25 mouse cellular contexts compared by ENCODE assay signal in the genomic region with DNA sequence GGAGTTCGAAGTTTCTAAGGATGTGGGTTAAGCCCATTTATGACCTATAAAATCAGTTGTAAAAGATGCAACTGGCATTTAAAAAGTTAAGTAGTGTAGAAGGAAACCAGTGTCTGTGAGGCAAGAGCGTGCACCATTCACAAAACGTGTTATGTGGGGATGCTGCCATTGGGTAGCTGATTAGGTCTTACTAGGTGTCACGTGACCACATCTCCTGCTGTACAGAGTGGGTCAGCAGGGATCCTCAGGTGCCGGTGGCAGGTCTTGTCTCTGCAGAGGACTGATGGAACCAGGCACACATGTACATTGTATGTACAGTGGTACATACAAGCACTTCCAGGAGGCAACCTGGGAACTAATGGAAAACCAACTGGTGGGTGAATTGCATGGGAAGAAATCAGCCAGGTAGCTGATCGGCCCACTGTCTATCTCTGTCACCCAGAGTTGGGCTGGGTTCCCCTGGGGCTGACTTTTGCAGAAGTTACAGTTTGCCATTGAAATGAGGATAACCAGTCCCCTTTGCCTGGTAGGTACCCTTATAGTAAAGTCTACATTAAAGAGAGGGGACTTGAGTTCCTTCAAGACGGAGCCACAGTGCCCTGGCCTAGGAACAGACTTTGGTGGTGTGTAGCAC. TPM values are rescaled to one million over a fixed set of nuclear protein-coding genes. Genes with fewer than 3 reads are reported as not detected.
A peak's percentile ranks its signal among the peaks of the same experiment; 100 is the strongest.
DNase-seq lines count a peak whose midpoint lies in the region; ATAC-seq and TF ChIP-seq lines count a peak whose summit lies in the region.
"Had no signal": no experiment of that assay in that cellular context is flagged by ENCODE, and none has a peak within 500 bp of the region (broad histone marks: within the 10 kb centered on the region; RNA-seq: fewer than 3 reads in every experiment).

No protein-coding gene starts in this region.

- TF ChIP-seq CTCF in liver, postnatal 0 days (IDR thresholded peaks at IDR 0.05; ENCODE audit: low read depth) = no peak

- DNase-seq in hindbrain, embryonic 10.5 days (ENCODE audit: low spot score) = no peak
- DNase-seq in c-Kit-negative CD71-positive TER-119-positive erythroid progenitor cells, embryonic 14.5 days (ENCODE audit: low read depth, low spot score) = peak; percentile 39
- no peak for DNase-seq in liver, embryonic 11.5 days (ENCODE audit: low spot score)
- DNase-seq in liver, postnatal 0 days = no peak
- no peak for DNase-seq in forebrain, embryonic 11.5 days (ENCODE audit: low spot score)
- no peak for DNase-seq in thymus, postnatal 4 days
- no peak for DNase-seq in left cerebral cortex, postnatal 25 days (ENCODE audit: low spot score in 2 of 2)
- DNase-seq: adrenal gland, postnatal 14 days; cerebellum, adult 11 months; cerebellum, postnatal 10 days; forebrain, postnatal 0 days; gastrocnemius, postnatal 14 days; heart, adult 11 months; heart, postnatal 36 days; kidney, adult 9 months; kidney, postnatal 14 days; lung, adult 2 months; lung, postnatal 14 days had no signal

- H3K4me3 ChIP-seq in hindbrain, embryonic 10.5 days = no peak overlapping the region
- H3K4me3 ChIP-seq in hindbrain, embryonic 16.5 days (ENCODE audit: low read length) = no peak overlapping the region
- H3K4me3 ChIP-seq in liver, embryonic 11.5 days (ENCODE audit: low read depth, low read length) = no peak overlapping the region
- H3K4me3 ChIP-seq in liver, postnatal 0 days (ENCODE audit: low read depth, low read length) = no peak overlapping the region
- H3K4me3 ChIP-seq in forebrain, embryonic 11.5 days (ENCODE audit: low read depth, low read length) = no peak overlapping the region
- H3K4me3 ChIP-seq: embryonic facial prominence, embryonic 13.5 days; limb, embryonic 12.5 days; midbrain, embryonic 12.5 days; neural tube, embryonic 15.5 days had no signal

- no peak overlapping the region for H3K9ac ChIP-seq in hindbrain, embryonic 16.5 days (ENCODE audit: low read depth, low read length)
- H3K9ac ChIP-seq in liver, embryonic 11.5 days (ENCODE audit: low read depth, low read length) = 0 out of 2 replicates have a peak overlapping the region, but pooled peaks have one; percentile 26
- no peak overlapping the region; the same call in 1 of the 2 replicates for H3K9ac ChIP-seq in liver, postnatal 0 days (replicated peaks)
- no peak overlapping the region for H3K9ac ChIP-seq in forebrain, embryonic 11.5 days (ENCODE audit: low read length)
- H3K9ac ChIP-seq: embryonic facial prominence, embryonic 13.5 days; forebrain, postnatal 0 days; hindbrain, embryonic 14.5 days; limb, embryonic 12.5 days; midbrain, embryonic 12.5 days; neural tube, embryonic 15.5 days had no signal

- intact Hi-C loops in left cerebral cortex, postnatal 25 days (cut with DNase I) = no loop called here

- no peaks in the 10 kb centered on the region for H3K9me3 ChIP-seq in hindbrain, embryonic 10.5 days
- H3K9me3 ChIP-seq in hindbrain, embryonic 16.5 days (ENCODE audit: control insufficient read depth, low read length) = no peaks in the 10 kb centered on the region
- no peaks in the 10 kb centered on the region for H3K9me3 ChIP-seq in liver, embryonic 11.5 days (ENCODE audit: control insufficient read depth, low read length)
- H3K9me3 ChIP-seq in liver, postnatal 0 days (ENCODE audit: low read length) = no peaks in the 10 kb centered on the region
- H3K9me3 ChIP-seq in forebrain, embryonic 11.5 days (ENCODE audit: control insufficient read depth, low read length) = no peaks in the 10 kb centered on the region
- H3K9me3 ChIP-seq: embryonic facial prominence, embryonic 13.5 days; limb, embryonic 12.5 days; midbrain, embryonic 12.5 days; neural tube, embryonic 15.5 days had no signal

- no peak for ATAC-seq in hindbrain, embryonic 16.5 days
- 0 out of 2 replicates have a peak, but pooled peaks have one; percentile 10 for ATAC-seq in liver, embryonic 11.5 days (replicated peaks; ENCODE audit: low FRiP score)
- no peak for ATAC-seq in liver, postnatal 0 days
- ATAC-seq in forebrain, embryonic 11.5 days (replicated peaks; ENCODE audit: low FRiP score) = no peak
- ATAC-seq: forebrain, postnatal 0 days had no signal

- no peaks in the 10 kb centered on the region for H3K36me3 ChIP-seq in hindbrain, embryonic 10.5 days
- H3K36me3 ChIP-seq in hindbrain, embryonic 16.5 days (ENCODE audit: control insufficient read depth, insufficient read depth, low read length) = 0 out of 2 replicates have a peak, but pooled peaks cover 3% of the 10 kb centered on the region
- no peaks in the 10 kb centered on the region for H3K36me3 ChIP-seq in liver, embryonic 11.5 days (ENCODE audit: control insufficient read depth, insufficient read depth, low read length)
- H3K36me3 ChIP-seq in liver, postnatal 0 days (replicated peaks; ENCODE audit: insufficient read depth, low read length) = no peaks in the 10 kb centered on the region
- H3K36me3 ChIP-seq in forebrain, embryonic 11.5 days (ENCODE audit: control insufficient read depth, insufficient read depth, low read length) = no peaks in the 10 kb centered on the region
- H3K36me3 ChIP-seq: embryonic facial prominence, embryonic 13.5 days; limb, embryonic 12.5 days; midbrain, embryonic 12.5 days; neural tube, embryonic 15.5 days had no signal

- 91% methylated on average over 7 of the region's 7 CpGs for WGBS in hindbrain, embryonic 10.5 days
- WGBS in hindbrain, embryonic 16.5 days = 94% methylated on average over 7 of the region's 7 CpGs
- WGBS in liver, embryonic 11.5 days = 74% methylated on average over 7 of the region's 7 CpGs
- WGBS in liver, postnatal 0 days (ENCODE audit: insufficient replicate concordance) = 73% methylated on average over 7 of the region's 7 CpGs
- WGBS in forebrain, embryonic 11.5 days = 90% methylated on average over 7 of the region's 7 CpGs

- H3K4me1 ChIP-seq in hindbrain, embryonic 10.5 days (replicated peaks) = peaks cover 53% of the 10 kb centered on the region
- peaks cover 8% of the 10 kb centered on the region for H3K4me1 ChIP-seq in hindbrain, embryonic 16.5 days (ENCODE audit: control insufficient read depth, insufficient read depth, low read depth, low read length)
- H3K4me1 ChIP-seq in liver, embryonic 11.5 days (replicated peaks; ENCODE audit: control insufficient read depth, insufficient read depth, low read length) = peaks cover 38% of the 10 kb centered on the region
- H3K4me1 ChIP-seq in liver, postnatal 0 days (ENCODE audit: insufficient read depth) = peaks cover 25% of the 10 kb centered on the region
- peaks cover 3% of the 10 kb centered on the region; the same call in 1 of the 2 replicates for H3K4me1 ChIP-seq in forebrain, embryonic 11.5 days (replicated peaks; ENCODE audit: control insufficient read depth, insufficient read depth, low read length)

- H3K4me2 ChIP-seq in hindbrain, embryonic 16.5 days (ENCODE audit: low read length) = no peak overlapping the region
- peak overlapping the region; percentile 72 for H3K4me2 ChIP-seq in liver, embryonic 11.5 days
- H3K4me2 ChIP-seq in liver, postnatal 0 days (ENCODE audit: low read depth, low read length) = 0 out of 2 replicates have a peak overlapping the region, but pooled peaks have one; percentile 19
- H3K4me2 ChIP-seq in forebrain, embryonic 11.5 days (ENCODE audit: low read depth, low read length, severe bottlenecking) = no peak overlapping the region
- H3K4me2 ChIP-seq: embryonic facial prominence, embryonic 13.5 days; hindbrain, embryonic 14.5 days; midbrain, embryonic 12.5 days; neural tube, embryonic 15.5 days had no signal

- H3K27me3 ChIP-seq in hindbrain, embryonic 10.5 days (ENCODE audit: insufficient read depth, poor library complexity, severe bottlenecking) = no peaks in the 10 kb centered on the region
- no peaks in the 10 kb centered on the region for H3K27me3 ChIP-seq in hindbrain, embryonic 16.5 days (replicated peaks; ENCODE audit: control insufficient read depth, insufficient read depth, low read length)
- H3K27me3 ChIP-seq in liver, embryonic 11.5 days (replicated peaks; ENCODE audit: control insufficient read depth, insufficient read depth, low read length) = no peaks in the 10 kb centered on the region
- no peaks in the 10 kb centered on the region for H3K27me3 ChIP-seq in liver, postnatal 0 days (ENCODE audit: insufficient read depth, low read length)
- H3K27me3 ChIP-seq in forebrain, embryonic 11.5 days (ENCODE audit: control insufficient read depth, insufficient read depth, low read length) = no peaks in the 10 kb centered on the region
- H3K27me3 ChIP-seq: embryonic facial prominence, embryonic 13.5 days; limb, embryonic 12.5 days; neural tube, embryonic 15.5 days had no signal

- H3K27ac ChIP-seq in hindbrain, embryonic 10.5 days = peak overlapping the region; percentile 56; the same call in 1 of the 2 replicates
- no peak overlapping the region for H3K27ac ChIP-seq in hindbrain, embryonic 16.5 days (ENCODE audit: low read depth, low read length)
- peak overlapping the region; percentile 97 for H3K27ac ChIP-seq in liver, embryonic 11.5 days (ENCODE audit: low read depth, low read length)
- peak overlapping the region; percentile 84 for H3K27ac ChIP-seq in liver, postnatal 0 days (ENCODE audit: low read depth)
- no peak overlapping the region for H3K27ac ChIP-seq in forebrain, embryonic 11.5 days (ENCODE audit: low read depth, low read length)
- H3K27ac ChIP-seq: embryonic facial prominence, embryonic 13.5 days; hindbrain, embryonic 14.5 days; limb, embryonic 12.5 days; midbrain, embryonic 12.5 days; neural tube, embryonic 15.5 days had no signal

- TF ChIP-seq EP300 in liver, postnatal 0 days (IDR thresholded peaks at IDR 0.05; ENCODE audit: low read depth) = no peak

RNA-seq across cellular contexts. Expression of a gene that starts 25.5 kb away (rescaled TPM):
- 26.3 and 43.3 TPM in 2 replicates for polyA plus RNA-seq in hindbrain, embryonic 10.5 days (2016; fragmentation: Nextera tagmentation; extraction: Ambion mirVana)
- polyA plus RNA-seq in hindbrain, embryonic 16.5 days (2015; fragmentation: Nextera tagmentation; extraction: Ambion mirVana) = 222 and 255 TPM in 2 replicates
- polyA plus RNA-seq in liver, embryonic 11.5 days (2014; fragmentation: Nextera tagmentation; extraction: Ambion mirVana) = 4.3 and 5.3 TPM in 2 replicates
- 0.58 and 0.75 TPM in 2 replicates for polyA plus RNA-seq in liver, postnatal 0 days (2015; fragmentation: Nextera tagmentation; extraction: Ambion mirVana)
- polyA plus RNA-seq in forebrain, embryonic 11.5 days (2014; fragmentation: Nextera tagmentation; extraction: Ambion mirVana) = 29.3 and 33.3 TPM in 2 replicates
- total RNA-seq in left cerebral cortex, postnatal 25 days (2021) = 100 to 1,000 TPM; 175 to 186 TPM
- total RNA-seq: megakaryocyte, adult 5-6 weeks had no signal

Comparison
In these comparisons a context has a peak if more than half of its experiments do, and no peak if none do; other contexts are left out.
1. H3K27ac ChIP-seq: peak in hindbrain, embryonic 10.5 days (single experiment), liver, embryonic 11.5 days (single experiment) and liver, postnatal 0 days (single experiment); none in hindbrain, embryonic 16.5 days (single experiment) and forebrain, embryonic 11.5 days (single experiment).
2. H3K4me2 ChIP-seq: peak in liver, embryonic 11.5 days (single experiment) and liver, postnatal 0 days (single experiment); none in hindbrain, embryonic 16.5 days (single experiment) and forebrain, embryonic 11.5 days (single experiment).